Mouse (Mus musculus): Measurements from ENCODE around the gene Agbl5.
A peak's percentile ranks its signal among the peaks of the same experiment; 100 is the strongest.
"Not testable (repeated sequence)": the region's sequence is repeated elsewhere in the genome, so short reads cannot be mapped to it uniquely, and the experiment has no call there.

Gene Agbl5

GRCm38 (mm10) chr5:30888337-30889087, at the start of gene Agbl5:
Gene Agbl5, plus strand, starts transcription at chr5:30888694.
- peak; percentile 93 to 94 for DNase-seq

- DNase-seq: no peak
These were observed 48.8 kb upstream of the Agbl5 start for GRCm38 (mm10) chr5:30839731-30840130.

GRCm38 (mm10) chr5:30841896-30842295, 46.6 kb upstream of the Agbl5 start:
- no peak for DNase-seq

- no peak for DNase-seq
These were observed 38.5 kb upstream of the Agbl5 start for GRCm38 (mm10) chr5:30849891-30850555.

GRCm38 (mm10) chr5:30850556-30850925, 38.0 kb upstream of the Agbl5 start:
- no peak for DNase-seq

- DNase-seq: no peak
These were observed 35.0 kb upstream of the Agbl5 start for GRCm38 (mm10) chr5:30853522-30853921.

- no peak for DNase-seq
These were observed 32.8 kb upstream of the Agbl5 start for GRCm38 (mm10) chr5:30855674-30856073.

GRCm38 (mm10) chr5:30856124-30856523, 32.4 kb upstream of the Agbl5 start:
- no peak for DNase-seq

- DNase-seq: no peak
These were observed 24.6 kb upstream of the Agbl5 start for GRCm38 (mm10) chr5:30863852-30864251.

- no peak for DNase-seq
These were observed 24.2 kb upstream of the Agbl5 start for GRCm38 (mm10) chr5:30864322-30864721.

GRCm38 (mm10) chr5:30866871-30867270, 21.6 kb upstream of the Agbl5 start:
- no peak for DNase-seq

GRCm38 (mm10) chr5:30867712-30868111, 20.8 kb upstream of the Agbl5 start, which contains the start of gene Tmem214:
Gene Tmem214, plus strand, starts transcription at chr5:30868012.
- no peak for DNase-seq

GRCm38 (mm10) chr5:30868981-30869380, 19.5 kb upstream of the Agbl5 start:
- DNase-seq: no peak

GRCm38 (mm10) chr5:30869405-30870130, 18.9 kb upstream of the Agbl5 start:
- peak; percentile 84 to 85 for DNase-seq

GRCm38 (mm10) chr5:30870131-30870406, 18.4 kb upstream of the Agbl5 start:
- no peak for DNase-seq

- DNase-seq: no peak
These were observed 15.9 kb upstream of the Agbl5 start for GRCm38 (mm10) chr5:30872574-30872973.

- DNase-seq: no peak
These were observed 14.1 kb upstream of the Agbl5 start for GRCm38 (mm10) chr5:30874365-30874764.

GRCm38 (mm10) chr5:30878616-30879015, 9.9 kb upstream of the Agbl5 start:
- no peak for DNase-seq

- no peak for DNase-seq
These were observed 9.0 kb upstream of the Agbl5 start for GRCm38 (mm10) chr5:30879347-30879943.

GRCm38 (mm10) chr5:30881839-30882238, 6.7 kb upstream of the Agbl5 start:
- not testable (repeated sequence) for DNase-seq

- DNase-seq: no peak
These were observed 2.3 kb upstream of the Agbl5 start for GRCm38 (mm10) chr5:30886209-30886608.

- DNase-seq: no peak
These were observed 1.8 kb upstream of the Agbl5 start for GRCm38 (mm10) chr5:30886731-30887130.

- peak; percentile 67 to 84 for DNase-seq
These were observed 1.1 kb upstream of the Agbl5 start for GRCm38 (mm10) chr5:30887331-30887761.

Measured in thymus, adult 18-20 months (tissue).